Comparison of ENCODE assay signal across 9 mouse cellular contexts in the genomic region with DNA sequence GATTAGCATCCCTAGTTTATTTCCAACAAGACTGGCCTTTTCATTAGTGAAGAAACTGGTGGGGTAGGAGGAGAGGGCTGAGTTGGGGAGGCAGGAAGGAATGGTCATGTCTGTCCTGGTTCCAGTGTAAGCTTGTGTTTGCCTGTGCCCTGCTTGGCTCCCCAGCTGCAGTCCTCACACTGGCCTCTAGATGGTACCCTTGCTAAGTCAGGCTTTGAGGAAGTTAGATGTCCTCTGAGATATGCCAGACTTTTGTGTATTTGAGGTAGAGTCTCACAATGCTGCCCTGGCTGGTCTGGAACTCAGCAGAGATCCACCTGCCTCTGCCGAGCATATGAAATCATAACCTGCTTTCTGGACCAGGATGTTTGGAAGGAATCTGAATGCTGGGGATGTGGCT. TPM values are rescaled to one million over a fixed set of nuclear protein-coding genes. Genes with fewer than 3 reads are reported as not detected.
DNase-seq lines count a peak whose midpoint lies in the region; ATAC-seq lines count a peak whose summit lies in the region.
"Had no signal": no experiment of that assay in that cellular context is flagged by ENCODE, and none has a peak within 500 bp of the region (broad histone marks: within the 10 kb centered on the region; RNA-seq: fewer than 3 reads in every experiment).

No protein-coding gene starts in this region.

- no peak for ATAC-seq in heart, embryonic 12.5 days (ENCODE audit: insufficient number of reproducible peaks, low FRiP score)

- peaks cover 29% of the 10 kb centered on the region for H3K36me3 ChIP-seq in heart, embryonic 12.5 days

- H3K4me1 ChIP-seq in heart, embryonic 12.5 days (replicated peaks): peaks cover 20% of the 10 kb centered on the region

- no peaks in the 10 kb centered on the region for H3K27me3 ChIP-seq in heart, embryonic 12.5 days (replicated peaks)
- H3K27me3 ChIP-seq: midbrain, embryonic 12.5 days had no signal

- no peak overlapping the region for H3K4me2 ChIP-seq in heart, embryonic 12.5 days
- H3K4me2 ChIP-seq: midbrain, embryonic 12.5 days had no signal

- peak; percentile 96 for DNase-seq in heart, adult 11 months
- DNase-seq in T-cell, adult 2 months (ENCODE audit: low spot score): peak; percentile 81
- DNase-seq in cerebellum, postnatal 36 days: peak; percentile 76 to 82
- DNase-seq in gastrocnemius, postnatal 25 days: peak; percentile 61
- DNase-seq in layer of hippocampus, adult 8-10 months (ENCODE audit: low spot score in 2 of 2): peak; percentile 62 to 83
- peak; percentile 95 for DNase-seq in lung, postnatal 36 days
- DNase-seq in spleen, adult 12 weeks (ENCODE audit: low spot score): peak; percentile 64

- no peak overlapping the region for H3K9ac ChIP-seq in heart, embryonic 12.5 days
- H3K9ac ChIP-seq: midbrain, embryonic 12.5 days had no signal

- H3K27ac ChIP-seq in heart, embryonic 12.5 days (ENCODE audit: poor library complexity, severe bottlenecking): no peak overlapping the region
- H3K27ac ChIP-seq: midbrain, embryonic 12.5 days had no signal

- 38% methylated on average over 1 of the region's 1 CpGs for WGBS in heart, embryonic 12.5 days

- H3K4me3 ChIP-seq in heart, embryonic 12.5 days: no peak overlapping the region
- H3K4me3 ChIP-seq: midbrain, embryonic 12.5 days had no signal

- H3K9me3 ChIP-seq in heart, embryonic 12.5 days (replicated peaks): no peaks in the 10 kb centered on the region
- H3K9me3 ChIP-seq: midbrain, embryonic 12.5 days had no signal

RNA-seq across cellular contexts. Expression of a gene that starts 3.5 kb away (rescaled TPM):
- 13.8 and 16.0 TPM in 2 replicates for polyA plus RNA-seq in heart, embryonic 12.5 days (2016; fragmentation: Nextera tagmentation; extraction: Ambion mirVana)
- total RNA-seq in gastrocnemius, postnatal 25 days (2021): 10 to 100 TPM; 55.9 to 73.4 TPM
- 100 to 1,000 TPM in 1 of 4 experiments, 10 to 100 TPM in 3; 63.5 to 114 (median 84.2) TPM for total RNA-seq in layer of hippocampus, adult 8-10 months (2022)

RNA-seq across cellular contexts. Expression of a gene that starts 3.5 kb away (rescaled TPM):
- 12.6 and 13.2 TPM in 2 replicates for polyA plus RNA-seq in heart, embryonic 12.5 days (2016; fragmentation: Nextera tagmentation; extraction: Ambion mirVana)
- 1 to 10 TPM; 8.6 to 9.3 TPM for total RNA-seq in gastrocnemius, postnatal 25 days (2021)
- 10 to 100 TPM; 24.3 to 30.2 (median 26.8) TPM for total RNA-seq in layer of hippocampus, adult 8-10 months (2022)

RNA-seq across cellular contexts. Expression of a gene that starts 15.1 kb away (rescaled TPM):
- polyA plus RNA-seq in heart, embryonic 12.5 days (2016; fragmentation: Nextera tagmentation; extraction: Ambion mirVana): 27.5 and 27.9 TPM in 2 replicates
- 10 to 100 TPM; 20.6 to 22.9 TPM for total RNA-seq in gastrocnemius, postnatal 25 days (2021)
- total RNA-seq in layer of hippocampus, adult 8-10 months (2022): 100 to 1,000 TPM in 2 of 4 experiments, 10 to 100 TPM in 2; 92.8 to 106 (median 98.1) TPM

RNA-seq across cellular contexts. Expression of a gene that starts 57.5 kb away (rescaled TPM):
- 22.5 and 24.7 TPM in 2 replicates for polyA plus RNA-seq in heart, embryonic 12.5 days (2016; fragmentation: Nextera tagmentation; extraction: Ambion mirVana)
- 10 to 100 TPM in 1 of 2 experiments, 1 to 10 TPM in 1; 8.1 to 10.5 TPM for total RNA-seq in gastrocnemius, postnatal 25 days (2021)
- total RNA-seq in layer of hippocampus, adult 8-10 months (2022): 10 to 100 TPM in 2 of 4 experiments, 1 to 10 TPM in 2; 4.6 to 31.2 (median 16.4) TPM
